Mouse (Mus musculus): ENCODE results near the gene Glyr1. TPM values are rescaled to one million over a fixed set of nuclear protein-coding genes. Genes with fewer than 3 reads are reported as not detected.

Gene Glyr1
- total and polyA plus RNA-seq, 2 experiments from 2014 or later = 157 to 180 TPM

- no peak overlapping the region for H3K4me2 ChIP-seq (ENCODE audit: low read depth)
- H3K9me3 ChIP-seq (ENCODE audit: low read length) = no peaks in the 10 kb centered on the region
- no peak overlapping the region for H3K9ac ChIP-seq
- no peaks in the 10 kb centered on the region for H3K27me3 ChIP-seq (ENCODE audit: insufficient read depth, low read length)
- no peak for TF ChIP-seq CTCF (IDR thresholded peaks at IDR 0.05; ENCODE audit: low read depth)
- DNase-seq (no peak), ATAC-seq (no peak)
- H3K27ac ChIP-seq (ENCODE audit: low read depth, low read length) = no peak overlapping the region
- no peak overlapping the region for H3K4me3 ChIP-seq (ENCODE audit: low read depth, low read length)
- H3K4me1 ChIP-seq (ENCODE audit: insufficient read depth) = no peaks in the 10 kb centered on the region
- 77% methylated on average over 1 of the region's 1 CpGs for WGBS
- no peaks in the 10 kb centered on the region for H3K36me3 ChIP-seq (ENCODE audit: insufficient read depth)
Measured at GRCm38 (mm10) chr16:4998984-4999383, 50.7 kb downstream of the Glyr1 start.

- WGBS = 63% methylated on average over 3 of the region's 3 CpGs
- Histone ChIP-seq H3K36me3 (ENCODE audit: insufficient read depth) (no peaks in the 10 kb centered on the region), H3K27ac (ENCODE audit: low read depth, low read length) (no peak within 1 kb of the TSS), H3K9ac (no peak within 1 kb of the TSS), H3K4me2 (ENCODE audit: low read depth) (no peak within 1 kb of the TSS), H3K4me3 (ENCODE audit: low read depth, low read length) (no peak within 1 kb of the TSS), H3K4me1 (ENCODE audit: insufficient read depth) (no peaks in the 10 kb centered on the region), H3K9me3 (ENCODE audit: low read length) (no peaks in the 10 kb centered on the region), H3K27me3 (ENCODE audit: insufficient read depth, low read length) (no peaks in the 10 kb centered on the region)
- no peak for ATAC-seq
- DNase-seq = no peak
- TF ChIP-seq CTCF (IDR thresholded peaks at IDR 0.05; ENCODE audit: low read depth) = no peak
Measured at GRCm38 (mm10) chr16:4997553-4997952, 52.1 kb downstream of the Glyr1 start, which contains the start of gene Sept12. Sept12 (minus strand) TSS chr16:4997852.

- H3K9ac ChIP-seq = no peak overlapping the region
- 70% methylated on average over 4 of the region's 4 CpGs for WGBS
- no peak overlapping the region for H3K4me2 ChIP-seq (ENCODE audit: low read depth)
- H3K4me3 ChIP-seq (ENCODE audit: low read depth, low read length) = no peak overlapping the region
- ATAC-seq = no peak
- no peak overlapping the region for H3K27ac ChIP-seq (ENCODE audit: low read depth, low read length)
- DNase-seq = no peak
- no peaks in the 10 kb centered on the region for H3K27me3 ChIP-seq (ENCODE audit: insufficient read depth, low read length)
- no peaks in the 10 kb centered on the region for H3K36me3 ChIP-seq (ENCODE audit: insufficient read depth)
- no peaks in the 10 kb centered on the region for H3K9me3 ChIP-seq (ENCODE audit: low read length)
- no peak for TF ChIP-seq CTCF (IDR thresholded peaks at IDR 0.05; ENCODE audit: low read depth)
- H3K4me1 ChIP-seq (ENCODE audit: insufficient read depth) = no peaks in the 10 kb centered on the region
Measured at GRCm38 (mm10) chr16:4993276-4993675, 56.4 kb downstream of the Glyr1 start.

GRCm38 (mm10) chr16:4984717-4985116 is 64.9 kb downstream of the Glyr1 start:
- Histone ChIP-seq H3K4me3 (ENCODE audit: low read depth, low read length) (no peak overlapping the region), H3K9ac (no peak overlapping the region), H3K4me2 (ENCODE audit: low read depth) (no peak overlapping the region), H3K27me3 (ENCODE audit: insufficient read depth, low read length) (no peaks in the 10 kb centered on the region), H3K4me1 (ENCODE audit: insufficient read depth) (no peaks in the 10 kb centered on the region), H3K36me3 (ENCODE audit: insufficient read depth) (no peaks in the 10 kb centered on the region), H3K9me3 (ENCODE audit: low read length) (no peaks in the 10 kb centered on the region), H3K27ac (ENCODE audit: low read depth, low read length) (no peak overlapping the region)
- ATAC-seq = no peak
- 92% methylated on average over 12 of the region's 12 CpGs for WGBS
- no peak for TF ChIP-seq CTCF (IDR thresholded peaks at IDR 0.05; ENCODE audit: low read depth)
- no peak for DNase-seq

- Histone ChIP-seq H3K4me2 (ENCODE audit: low read depth) (no peak overlapping the region), H3K36me3 (ENCODE audit: insufficient read depth) (no peaks in the 10 kb centered on the region), H3K4me3 (ENCODE audit: low read depth, low read length) (no peak overlapping the region), H3K9me3 (ENCODE audit: low read length) (no peaks in the 10 kb centered on the region), H3K27me3 (ENCODE audit: insufficient read depth, low read length) (no peaks in the 10 kb centered on the region), H3K4me1 (ENCODE audit: insufficient read depth) (no peaks in the 10 kb centered on the region), H3K9ac (no peak overlapping the region), H3K27ac (ENCODE audit: low read depth, low read length) (no peak overlapping the region)
- peak; percentile 37 for DNase-seq
- WGBS = 69% methylated on average over 4 of the region's 4 CpGs
- ATAC-seq = peak; percentile 50; the same call in 1 of the 2 replicates
- peak; percentile 55 for TF ChIP-seq CTCF (IDR thresholded peaks at IDR 0.05; ENCODE audit: low read depth)
Measured at GRCm38 (mm10) chr16:4979755-4980380, 69.8 kb downstream of the Glyr1 start.

GRCm38 (mm10) chr16:4978275-4979051 is 71.2 kb downstream of the Glyr1 start:
- Histone ChIP-seq H3K27ac (ENCODE audit: low read depth, low read length) (no peak overlapping the region), H3K9ac (no peak overlapping the region), H3K4me3 (ENCODE audit: low read depth, low read length) (no peak overlapping the region), H3K9me3 (ENCODE audit: low read length) (no peaks in the 10 kb centered on the region), H3K4me1 (ENCODE audit: insufficient read depth) (no peaks in the 10 kb centered on the region), H3K4me2 (ENCODE audit: low read depth) (no peak overlapping the region), H3K36me3 (ENCODE audit: insufficient read depth) (no peaks in the 10 kb centered on the region), H3K27me3 (ENCODE audit: insufficient read depth, low read length) (no peaks in the 10 kb centered on the region)
- DNase-seq (no peak), ATAC-seq (no peak)
- TF ChIP-seq CTCF (IDR thresholded peaks at IDR 0.05; ENCODE audit: low read depth) = no peak
- 63% methylated on average over 5 of the region's 5 CpGs for WGBS

GRCm38 (mm10) chr16:4976180-4976579 is 73.5 kb downstream of the Glyr1 start:
- DNase-seq (no peak), ATAC-seq (no peak)
- 85% methylated on average over 2 of the region's 2 CpGs for WGBS
- Histone ChIP-seq H3K4me3 (ENCODE audit: low read depth, low read length) (no peak overlapping the region), H3K4me1 (ENCODE audit: insufficient read depth) (no peaks in the 10 kb centered on the region), H3K9me3 (ENCODE audit: low read length) (no peaks in the 10 kb centered on the region), H3K27ac (ENCODE audit: low read depth, low read length) (no peak overlapping the region), H3K27me3 (ENCODE audit: insufficient read depth, low read length) (no peaks in the 10 kb centered on the region), H3K36me3 (ENCODE audit: insufficient read depth) (no peaks in the 10 kb centered on the region), H3K4me2 (ENCODE audit: low read depth) (no peak overlapping the region), H3K9ac (no peak overlapping the region)
- TF ChIP-seq CTCF (IDR thresholded peaks at IDR 0.05; ENCODE audit: low read depth) = no peak

Data from forebrain, postnatal 0 days (tissue).